Mouse (Mus musculus) kidney, adult 9 months (tissue): ENCODE measurements at regions not wholly inside any gene's neighbourhood (a gene's known extent, or its start where the extent isn't known, plus 50 kb on each side); places are given as distances from the start of the nearest gene placed in this dataset.

Experiments
- DNase-seq: peaks from one replicate; pipeline ENCODE4 v3.0.0; 2022

GRCm38 (mm10) chr1:185628401-185628800, 173.8 kb downstream of the Slc30a10 start:
- DNase-seq, result no peak

GRCm38 (mm10) chr1:185629976-185630375, 175.3 kb downstream of the Slc30a10 start:
- no peak for DNase-seq

- DNase-seq, result no peak
Observed at GRCm38 (mm10) chr1:185638631-185639030, 184.0 kb downstream of the Slc30a10 start.

GRCm38 (mm10) chr1:185639486-185639885, 184.8 kb downstream of the Slc30a10 start:
- no peak for DNase-seq

GRCm38 (mm10) chr1:185644026-185644425, 189.4 kb downstream of the Slc30a10 start:
- no peak for DNase-seq

GRCm38 (mm10) chr1:185648128-185648527, 193.5 kb downstream of the Slc30a10 start:
- DNase-seq, result no peak

- DNase-seq, result no peak
Observed at GRCm38 (mm10) chr1:185648926-185649325, 194.3 kb downstream of the Slc30a10 start.

GRCm38 (mm10) chr1:185650926-185651325, 196.3 kb downstream of the Slc30a10 start:
- no peak for DNase-seq

GRCm38 (mm10) chr1:185655021-185655420, 200.4 kb downstream of the Slc30a10 start:
- no peak for DNase-seq

- DNase-seq, result peak; percentile 47
Observed at GRCm38 (mm10) chr1:185655461-185655860, 200.8 kb downstream of the Slc30a10 start.

GRCm38 (mm10) chr1:185657286-185657685, 202.6 kb downstream of the Slc30a10 start:
- no peak for DNase-seq

GRCm38 (mm10) chr1:185659476-185659875, 204.8 kb downstream of the Slc30a10 start:
- no peak for DNase-seq

- peak; percentile 61 for DNase-seq
Observed at GRCm38 (mm10) chr1:185662336-185662735, 207.7 kb downstream of the Slc30a10 start.

GRCm38 (mm10) chr1:185670029-185670741, 215.5 kb downstream of the Slc30a10 start:
- DNase-seq, result no peak

- no peak for DNase-seq
Observed at GRCm38 (mm10) chr1:185672940-185673339, 218.3 kb downstream of the Slc30a10 start.

GRCm38 (mm10) chr1:185675674-185676420, 221.2 kb downstream of the Slc30a10 start:
- no peak for DNase-seq

- DNase-seq, result peak; percentile 70
Observed at GRCm38 (mm10) chr1:185681610-185682457, 227.2 kb downstream of the Slc30a10 start.

GRCm38 (mm10) chr1:185682458-185682750, 227.8 kb downstream of the Slc30a10 start:
- no peak for DNase-seq

GRCm38 (mm10) chr1:185684638-185685037, 230.0 kb downstream of the Slc30a10 start:
- DNase-seq, result peak; percentile 41

GRCm38 (mm10) chr1:185688506-185688905, 233.9 kb downstream of the Slc30a10 start:
- DNase-seq, result no peak

GRCm38 (mm10) chr1:185695394-185695793, 240.7 kb downstream of the Slc30a10 start:
- DNase-seq, result no peak

- no peak for DNase-seq
Observed at GRCm38 (mm10) chr1:185699758-185700157, 245.1 kb downstream of the Slc30a10 start.

- DNase-seq, result no peak
Observed at GRCm38 (mm10) chr1:185726324-185726723, 271.7 kb downstream of the Slc30a10 start.

GRCm38 (mm10) chr1:185726811-185727210, 272.2 kb downstream of the Slc30a10 start:
- no peak for DNase-seq
